Mouse (Mus musculus) thymus, adult 2 months (tissue): ENCODE data around the gene Ccno. TPM values are rescaled to one million over a fixed set of nuclear protein-coding genes. Genes with fewer than 3 reads are reported as not detected.

Experiments
- DNase-seq: peaks from one replicate; pipeline ENCODE4 v3.0.0; 2021
- H3K27ac ChIP-seq: fragments of 200-500 bp; 2 replicates; pipeline ENCODE4 v1.5.1; 2012; ENCODE audit warnings: low read length, control low read depth; ENCODE audit not compliant: control insufficient read depth, insufficient read depth
- H3K27me3 ChIP-seq: fragments of 200-500 bp; 2 replicates; pipeline ENCODE4 v1.6.1; 2012; ENCODE audit warnings: mild to moderate bottlenecking, low read length, moderate library complexity, mixed read lengths; ENCODE audit not compliant: control insufficient read depth, insufficient read depth
- H3K36me3 ChIP-seq: fragments of 200-500 bp; 2 replicates; pipeline ENCODE4 v1.6.1; 2012; ENCODE audit warnings: mild to moderate bottlenecking, low read length, moderate library complexity; ENCODE audit not compliant: control insufficient read depth, insufficient read depth
- H3K4me1 ChIP-seq: fragments of 200-500 bp; replicated peaks from 2 replicates; pipeline ENCODE4 v1.6.1; 2012; ENCODE audit warnings: low read length; ENCODE audit not compliant: control insufficient read depth, insufficient read depth
- H3K4me3 ChIP-seq: fragments of 200-500 bp; 2 replicates; pipeline ENCODE4 v1.5.1; 2012; ENCODE audit warnings: mild to moderate bottlenecking, low read length, control low read depth, moderate library complexity; ENCODE audit not compliant: control insufficient read depth, insufficient read depth
- CTCF ChIP-seq: fragments of 200-500 bp; IDR thresholded peaks from 2 replicates; pipeline ENCODE4 v1.5.1; 2012; ENCODE audit warnings: mild to moderate bottlenecking, control low read depth, low read length, moderate library complexity, borderline replicate concordance; ENCODE audit not compliant: control insufficient read depth, poor library complexity, insufficient read depth; ENCODE audit errors: extremely low read depth
- POLR2A ChIP-seq: fragments of 200-500 bp; IDR thresholded peaks from 2 replicates; pipeline ENCODE4 v1.6.1; 2012; ENCODE audit warnings: mild to moderate bottlenecking, low read length, control low read depth, moderate library complexity; ENCODE audit not compliant: control insufficient read depth, poor library complexity, insufficient read depth; ENCODE audit errors: extremely low read depth
- WGBS: fragments of 180-500 bp; shearing (Covaris S2); methylation state at CpG from one replicate; pipeline ENCODE4 v1.1.7; 2018; 5-methylcytosine and 5-hydroxymethylcytosine counted together
- polyA plus RNA-seq: library from polyadenylated mRNA; depleted of rRNA; stranded (reverse); fragments of >200 nt; gene quantifications from 2 replicates; pipeline ENCODE4 v1.2.3, GENCODE M21; 2012

Gene Ccno
- polyA plus RNA-seq, 1 experiment, result 3.9 TPM

DNA sequence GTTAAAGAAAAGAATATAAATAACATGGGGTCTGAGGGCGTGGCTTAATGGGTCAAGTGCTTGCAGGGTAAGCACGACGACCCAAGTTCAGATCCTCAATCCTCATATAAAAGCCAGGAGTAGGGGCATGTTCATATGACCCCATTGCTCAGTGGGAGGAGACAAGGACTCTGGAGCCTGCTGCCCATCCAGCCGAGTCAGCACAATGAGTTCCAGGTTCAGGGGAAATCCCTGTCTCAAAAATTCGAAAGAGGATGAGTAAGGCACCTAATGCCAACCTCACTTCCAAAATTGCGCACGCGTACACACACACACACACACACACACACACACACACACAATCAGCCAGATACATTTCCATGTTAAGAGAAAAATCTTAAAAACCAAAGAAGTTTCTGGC, 34.9 kb downstream of the Ccno start:
- no peak for TF ChIP-seq POLR2A
- no peak for TF ChIP-seq CTCF
- no peak for DNase-seq
- Histone ChIP-seq H3K4me3 (no peak overlapping the region), H3K4me1 (peaks cover 27% of the 10 kb centered on the region), H3K36me3 (no peaks in the 10 kb centered on the region), H3K27ac (no peak overlapping the region; the same call in 1 of the 2 replicates), H3K27me3 (no peaks in the 10 kb centered on the region)
- WGBS, result 71% methylated on average over 8 of the region's 8 CpGs

- no peaks in the 10 kb centered on the region for H3K36me3 ChIP-seq
- peak overlapping the region; percentile 54 for H3K27ac ChIP-seq
- H3K4me3 ChIP-seq, result no peak overlapping the region
- H3K4me1 ChIP-seq, result peaks cover 32% of the 10 kb centered on the region
- WGBS, result 21% methylated on average over 17 of the region's 17 CpGs
- DNase-seq, result peak; percentile 48
- no peak for TF ChIP-seq POLR2A
- TF ChIP-seq CTCF, result no peak
- no peaks in the 10 kb centered on the region for H3K27me3 ChIP-seq
Measured at GRCm38 (mm10) chr13:113023274-113024143, 35.9 kb downstream of the Ccno start.

- H3K27me3 ChIP-seq, result no peaks in the 10 kb centered on the region
- H3K36me3 ChIP-seq, result no peaks in the 10 kb centered on the region
- WGBS, result 5% methylated on average over 7 of the region's 7 CpGs
- TF ChIP-seq CTCF (no peak), POLR2A (no peak)
- no peak for DNase-seq
- no peak overlapping the region for H3K4me3 ChIP-seq
- H3K27ac ChIP-seq, result no peak overlapping the region; the same call in 1 of the 2 replicates
- H3K4me1 ChIP-seq, result peaks cover 38% of the 10 kb centered on the region
Measured at GRCm38 (mm10) chr13:113031351-113031750, 43.7 kb downstream of the Ccno start.

- H3K4me1 ChIP-seq, result peaks cover 38% of the 10 kb centered on the region
- TF ChIP-seq CTCF (no peak), POLR2A (no peak)
- no peak overlapping the region for H3K27ac ChIP-seq
- under 1% methylated on average over 40 of the region's 40 CpGs for WGBS
- no peaks in the 10 kb centered on the region for H3K27me3 ChIP-seq
- H3K36me3 ChIP-seq, result no peaks in the 10 kb centered on the region
- peak overlapping the region; percentile 48 for H3K4me3 ChIP-seq
- DNase-seq, result peak; percentile 34
Measured at GRCm38 (mm10) chr13:113031792-113032571, 44.4 kb downstream of the Ccno start.

DNA sequence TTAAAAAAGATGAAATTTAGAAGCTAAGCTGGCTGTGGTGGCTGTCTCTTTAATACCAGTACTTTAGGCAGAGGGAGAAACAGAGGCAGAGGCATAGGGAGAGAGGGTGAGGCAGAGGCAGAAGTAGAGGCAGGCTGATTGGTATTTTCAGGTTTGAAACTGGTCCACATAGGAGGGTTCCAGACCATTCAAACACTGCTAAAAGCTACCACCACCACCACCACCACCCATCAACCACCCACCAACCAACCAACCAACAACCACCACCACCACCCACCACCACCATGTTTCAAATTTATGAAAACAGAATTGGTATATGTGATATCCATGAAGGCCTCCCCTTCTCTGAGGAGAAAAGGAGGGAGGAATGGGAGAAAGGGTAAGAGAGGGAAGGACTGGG, 45.2 kb downstream of the Ccno start:
- no peak overlapping the region for H3K27ac ChIP-seq
- H3K36me3 ChIP-seq, result no peaks in the 10 kb centered on the region
- peaks cover 38% of the 10 kb centered on the region for H3K4me1 ChIP-seq
- H3K4me3 ChIP-seq, result no peak overlapping the region
- no peak for DNase-seq
- TF ChIP-seq POLR2A, result no peak
- no peak for TF ChIP-seq CTCF
- no peaks in the 10 kb centered on the region for H3K27me3 ChIP-seq

GRCm38 (mm10) chr13:113034271-113034886, 46.8 kb downstream of the Ccno start:
- no peak overlapping the region for H3K27ac ChIP-seq
- H3K36me3 ChIP-seq, result no peaks in the 10 kb centered on the region
- H3K4me3 ChIP-seq, result peak overlapping the region; percentile 38
- no peaks in the 10 kb centered on the region for H3K27me3 ChIP-seq
- DNase-seq, result no peak
- WGBS, result 14% methylated on average over 11 of the region's 11 CpGs
- no peak for TF ChIP-seq POLR2A
- no peak for TF ChIP-seq CTCF
- H3K4me1 ChIP-seq, result peaks cover 24% of the 10 kb centered on the region
